Mouse (Mus musculus) megakaryocyte, embryonic 14.5 days (primary cell): Measurements from ENCODE around the gene Slco2a1.

Experiments
- FLI1 ChIP-seq: IDR thresholded peaks from 2 replicates; pipeline ENCODE4 v1.6.1; 2012; ENCODE audit warnings: low read length, inconsistent platforms, mixed read lengths
- GATA1 ChIP-seq: IDR thresholded peaks from 3 replicates; pipeline ENCODE4 v1.6.1; 2012; ENCODE audit warnings: mixed read lengths, low read length, inconsistent platforms, borderline replicate concordance

GRCm38 (mm10) chr9:102955866-102956265, 32.6 kb upstream of the Slco2a1 start:
- TF ChIP-seq GATA1 (no peak), FLI1 (no peak)
